Mouse (Mus musculus) kidney, embryonic 16.5 days (tissue): ENCODE results near the gene Tom1l1. TPM values are rescaled to one million over a fixed set of nuclear protein-coding genes. Genes with fewer than 3 reads are reported as not detected.

Experiments used
- polyA plus RNA-seq: library from polyadenylated mRNA; unstranded; fragments of >200 nt; fragmentation: Nextera tagmentation; extraction: Ambion mirVana; gene quantifications from 2 replicates; pipeline ENCODE4 v1.2.1, GENCODE M21; 2015

Gene Tom1l1
- polyA plus RNA-seq, 1 experiment from 2014 or later: 33.9 TPM

Other genes with a start within 250 kb of the Tom1l1 start
- gene Stxbp4, start 50.3 kb downstream of the Tom1l1 start, polyA plus RNA-seq: 23.3 and 29.4 TPM in 2 replicates
- gene Cox11, start 50.2 kb downstream of the Tom1l1 start, polyA plus RNA-seq: 36.6 and 37.9 TPM in 2 replicates